Mouse (Mus musculus) intestine, embryonic 15.5 days (tissue): ENCODE measurements around the gene Prpf3. TPM values are rescaled to one million over a fixed set of nuclear protein-coding genes. Genes with fewer than 3 reads are reported as not detected.

Source experiments
- ATAC-seq: fragments of 200-750 bp; cut with Nextera tagmentation; 2 replicates; pipeline ENCODE4 v1.8.0; 2017; ENCODE audit warnings: moderate TSS enrichment, moderate library complexity
- H3K27ac ChIP-seq: fragments of 300-500 bp; sonication (generic); 2 replicates; pipeline ENCODE4 v1.5.1; 2015; ENCODE audit warnings: mild to moderate bottlenecking, inconsistent platforms
- H3K27me3 ChIP-seq: fragments of 300-500 bp; sonication (generic); replicated peaks from 2 replicates; pipeline ENCODE4 v1.6.1; 2015; ENCODE audit warnings: inconsistent platforms
- H3K36me3 ChIP-seq: fragments of 300-500 bp; sonication (generic); 2 replicates; pipeline ENCODE4 v1.6.1; 2015; ENCODE audit warnings: inconsistent platforms
- H3K4me1 ChIP-seq: fragments of 300-500 bp; sonication (generic); replicated peaks from 2 replicates; pipeline ENCODE4 v1.6.1; 2015; ENCODE audit warnings: inconsistent platforms
- H3K4me2 ChIP-seq: fragments of 300-500 bp; sonication (generic); replicated peaks from 2 replicates; pipeline ENCODE4 v1.6.1; 2015; ENCODE audit warnings: mild to moderate bottlenecking, inconsistent platforms
- H3K4me3 ChIP-seq: fragments of 300-500 bp; sonication (generic); replicated peaks from 2 replicates; pipeline ENCODE4 v1.5.1; 2015; ENCODE audit warnings: inconsistent platforms
- H3K9ac ChIP-seq: fragments of 300-500 bp; sonication (generic); 2 replicates; pipeline ENCODE4 v1.6.1; 2015; ENCODE audit warnings: inconsistent platforms
- H3K9me3 ChIP-seq: fragments of 300-500 bp; sonication (generic); 2 replicates; pipeline ENCODE4 v1.6.1; 2016; ENCODE audit warnings: inconsistent platforms
- WGBS: fragments of 180-500 bp; shearing (Covaris S2); methylation state at CpG from one replicate; pipeline ENCODE4 v1.1.7; 2015; 5-methylcytosine and 5-hydroxymethylcytosine counted together
- polyA plus RNA-seq: library from polyadenylated mRNA; unstranded; fragments of >200 nt; fragmentation: Nextera tagmentation; extraction: Ambion mirVana; gene quantifications from 2 replicates; pipeline ENCODE4 v1.2.1, GENCODE M21; 2015

Prpf3 gene
- polyA plus RNA-seq, 1 experiment from 2014 or later: 44.2 TPM

GRCm38 (mm10) chr3:95893126-95893525, 37.4 kb upstream of the Prpf3 start:
- peaks cover 21% of the 10 kb centered on the region for H3K4me1 ChIP-seq
- peak overlapping the region; percentile 53 for H3K4me2 ChIP-seq
- H3K4me3 ChIP-seq: peak overlapping the region; percentile 55
- peak; percentile 1; the same call in 1 of the 2 replicates for ATAC-seq
- H3K27ac ChIP-seq: peak overlapping the region; percentile 88
- 13% methylated on average over 7 of the region's 7 CpGs for WGBS
- H3K9me3 ChIP-seq: no peaks in the 10 kb centered on the region
- no peaks in the 10 kb centered on the region for H3K27me3 ChIP-seq
- peaks cover 4% of the 10 kb centered on the region; the same call in 1 of the 2 replicates for H3K36me3 ChIP-seq
- H3K9ac ChIP-seq: no peak overlapping the region

DNA sequence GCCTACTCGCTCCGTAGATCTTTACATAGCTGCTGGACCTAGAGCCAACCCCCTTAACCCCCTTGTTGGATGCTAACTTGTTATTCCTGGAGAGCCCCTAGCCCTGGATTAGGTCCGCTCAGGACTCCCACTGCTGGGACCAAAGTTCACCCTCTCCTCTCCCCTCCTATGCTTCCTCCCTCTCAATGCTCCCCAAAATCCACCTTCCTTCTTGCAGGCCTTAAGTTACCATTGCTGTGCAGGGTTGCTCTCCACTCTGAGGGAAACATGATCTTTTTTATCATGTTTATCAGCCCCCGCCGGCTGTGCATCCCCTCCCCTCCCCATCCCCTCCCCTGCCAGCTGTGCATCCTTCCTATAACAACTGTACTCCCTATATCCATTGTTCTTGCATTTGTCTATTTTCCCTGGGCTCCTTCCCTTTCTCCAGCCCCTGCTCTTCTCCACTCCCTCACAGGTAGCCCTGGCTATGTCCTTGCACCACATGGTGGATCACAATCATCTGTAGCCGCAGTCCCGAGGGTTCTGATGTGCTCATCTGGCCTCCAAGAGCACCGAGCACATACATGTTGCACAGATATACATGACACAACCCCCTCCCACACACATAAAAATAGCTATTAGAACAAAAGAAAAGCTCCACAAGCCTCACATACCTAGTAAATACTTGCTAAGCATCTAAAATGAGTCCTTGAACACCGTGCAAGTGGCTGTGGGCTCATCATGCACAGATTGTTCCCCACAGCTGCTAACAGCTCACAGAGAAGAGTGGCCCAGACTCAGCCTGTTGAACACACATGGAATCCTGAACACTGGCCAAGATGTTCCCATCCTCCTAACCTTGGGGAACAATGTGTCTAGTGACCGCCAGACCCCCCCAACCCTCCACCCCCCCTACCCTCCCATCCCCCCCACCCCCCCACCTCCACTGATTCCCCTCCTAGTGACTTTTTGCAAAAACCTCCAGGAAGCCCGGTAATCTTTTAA, 36.7 kb upstream of the Prpf3 start:
- no peaks in the 10 kb centered on the region for H3K9me3 ChIP-seq
- peaks cover 21% of the 10 kb centered on the region for H3K4me1 ChIP-seq
- H3K36me3 ChIP-seq: no peaks in the 10 kb centered on the region
- peak overlapping the region; percentile 56 for H3K4me2 ChIP-seq
- WGBS: 34% methylated on average over 11 of the region's 11 CpGs
- H3K27ac ChIP-seq: peak overlapping the region; percentile 88
- no peaks in the 10 kb centered on the region for H3K27me3 ChIP-seq
- no peak for ATAC-seq
- 0 out of 2 replicates have a peak overlapping the region, but pooled peaks have one; percentile 33 for H3K4me3 ChIP-seq
- H3K9ac ChIP-seq: 0 out of 2 replicates have a peak overlapping the region, but pooled peaks have one; percentile 35

DNA sequence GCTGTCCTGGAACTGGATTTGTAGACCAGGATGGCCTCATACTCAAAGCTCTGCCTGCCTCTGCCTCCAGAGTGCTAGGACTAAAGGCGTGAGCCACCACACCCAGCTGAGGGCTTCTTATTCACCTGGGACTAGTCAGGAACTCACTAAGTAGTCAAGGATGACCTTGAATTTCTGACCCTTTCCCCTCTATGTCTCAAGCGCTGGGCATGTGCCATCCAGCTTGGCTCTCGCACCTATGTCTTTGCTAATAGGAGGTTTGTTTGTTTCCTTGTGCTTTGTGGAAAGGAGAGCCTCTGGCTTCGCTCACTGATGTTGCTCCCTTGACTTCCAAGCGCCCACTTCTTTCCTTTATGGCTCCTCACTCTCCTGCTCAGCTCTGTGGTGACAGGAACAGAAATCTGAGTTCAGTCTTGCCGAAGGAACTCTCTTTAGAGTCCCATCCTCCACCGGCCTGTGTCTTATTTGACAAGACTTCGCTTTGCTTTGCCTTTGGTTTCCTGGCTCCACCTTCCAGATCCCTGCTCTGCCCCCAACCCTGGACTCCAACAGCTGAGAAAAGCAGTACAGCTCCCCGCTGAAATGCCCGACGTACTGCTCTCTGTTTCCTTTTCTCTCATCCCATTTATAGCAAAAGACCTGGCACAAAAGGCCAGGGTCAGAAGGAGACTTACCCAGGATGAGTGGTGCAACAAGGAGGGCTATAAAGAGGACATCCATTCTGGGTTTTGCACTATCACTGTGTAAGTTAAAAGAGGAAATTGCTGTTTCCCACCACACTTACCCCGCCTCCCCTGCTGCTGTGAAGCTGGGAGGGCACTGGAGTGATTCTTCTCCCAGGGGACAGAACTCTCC, 35.8 kb upstream of the Prpf3 start, which contains the start of gene BC028528:
BC028528 (minus strand) TSS at position 795 of the 855 bp plus-strand sequence.
- Histone ChIP-seq H3K9me3 (no peaks in the 10 kb centered on the region), H3K36me3 (no peaks in the 10 kb centered on the region), H3K27me3 (no peaks in the 10 kb centered on the region), H3K4me2 (peak within 1 kb of the TSS; percentile 56), H3K4me1 (peaks cover 21% of the 10 kb centered on the region), H3K9ac (peak within 1 kb of the TSS; percentile 35), H3K27ac (peak within 1 kb of the TSS; percentile 88), H3K4me3 (peak within 1 kb of the TSS; percentile 33)
- ATAC-seq: no peak
- 19% methylated on average over 12 of the region's 12 CpGs for WGBS

GRCm38 (mm10) chr3:95889664-95890063, 34.0 kb upstream of the Prpf3 start:
- Histone ChIP-seq H3K4me2 (no peak overlapping the region), H3K4me1 (peaks cover 17% of the 10 kb centered on the region), H3K36me3 (no peaks in the 10 kb centered on the region), H3K27me3 (no peaks in the 10 kb centered on the region), H3K4me3 (no peak overlapping the region), H3K9ac (no peak overlapping the region), H3K27ac (no peak overlapping the region), H3K9me3 (no peaks in the 10 kb centered on the region)
- 82% methylated on average over 3 of the region's 3 CpGs for WGBS
- ATAC-seq: no peak

- no peak overlapping the region for H3K4me2 ChIP-seq
- H3K4me3 ChIP-seq: no peak overlapping the region
- peaks cover 17% of the 10 kb centered on the region for H3K4me1 ChIP-seq
- H3K27ac ChIP-seq: no peak overlapping the region
- 63% methylated on average over 4 of the region's 4 CpGs for WGBS
- H3K27me3 ChIP-seq: no peaks in the 10 kb centered on the region
- no peaks in the 10 kb centered on the region for H3K36me3 ChIP-seq
- ATAC-seq: 0 out of 2 replicates have a peak, but pooled peaks have one; percentile 27
- no peaks in the 10 kb centered on the region for H3K9me3 ChIP-seq
- no peak overlapping the region for H3K9ac ChIP-seq
These were observed 31.9 kb upstream of the Prpf3 start for GRCm38 (mm10) chr3:95887596-95887995.

DNA sequence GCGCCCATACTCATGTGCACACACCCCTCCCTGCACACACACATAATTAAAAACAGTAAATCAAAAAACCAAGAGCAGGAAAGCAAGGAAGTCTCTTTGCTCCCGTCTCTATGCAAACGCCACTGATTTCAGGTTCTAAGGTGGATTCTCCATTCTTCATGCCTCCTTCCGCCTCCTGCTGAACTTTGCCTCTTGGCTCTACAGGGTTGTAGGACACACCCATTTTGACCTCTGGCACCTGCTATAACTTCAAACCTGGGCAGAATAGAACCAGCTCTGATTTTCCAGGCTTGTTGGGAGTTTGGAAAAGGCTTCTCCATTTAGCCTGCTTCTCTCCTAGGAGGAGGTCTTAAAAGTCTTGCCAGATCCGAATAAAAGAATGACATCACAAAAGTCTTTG, 28.7 kb upstream of the Prpf3 start:
- Histone ChIP-seq H3K4me1 (peaks cover 13% of the 10 kb centered on the region), H3K27me3 (no peaks in the 10 kb centered on the region), H3K36me3 (no peaks in the 10 kb centered on the region), H3K27ac (peak overlapping the region; percentile 66), H3K4me3 (no peak overlapping the region), H3K4me2 (peak overlapping the region; percentile 26; the same call in 1 of the 2 replicates), H3K9ac (no peak overlapping the region), H3K9me3 (no peaks in the 10 kb centered on the region)
- ATAC-seq: no peak
- 66% methylated on average over 5 of the region's 5 CpGs for WGBS

DNA sequence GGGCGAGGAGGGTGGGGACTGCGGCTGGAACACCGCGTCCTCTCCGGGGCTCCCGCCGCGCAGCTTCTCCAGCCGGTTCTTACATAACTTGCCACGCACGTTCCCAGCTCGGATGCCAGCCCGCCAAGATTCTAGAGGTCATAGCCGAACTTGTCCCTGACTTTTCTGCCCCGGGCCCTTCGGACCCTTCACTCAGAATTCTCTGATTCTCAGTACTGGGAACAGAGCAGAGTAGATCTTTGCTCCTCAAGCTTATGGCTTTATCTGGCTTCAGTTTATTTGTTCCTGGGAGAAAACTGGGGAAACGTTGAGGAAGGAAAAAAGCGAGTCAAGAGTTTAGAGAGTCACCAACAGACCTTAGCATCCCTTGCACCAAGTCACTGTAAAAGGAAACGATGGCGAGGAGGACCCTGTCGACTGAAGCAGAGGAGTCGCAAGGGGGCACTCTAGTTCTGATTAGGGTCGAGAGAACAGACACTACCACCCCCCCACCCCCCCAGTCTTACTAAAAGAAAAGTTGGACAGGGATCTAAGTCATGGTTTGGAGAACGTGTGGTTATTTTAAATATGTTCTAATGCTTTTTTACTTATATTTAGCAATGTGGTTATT, 27.2 kb upstream of the Prpf3 start:
- no peak for ATAC-seq
- Histone ChIP-seq H3K4me3 (peak overlapping the region; percentile 52), H3K9ac (peak overlapping the region; percentile 38), H3K9me3 (no peaks in the 10 kb centered on the region), H3K4me1 (peaks cover 13% of the 10 kb centered on the region), H3K27ac (peak overlapping the region; percentile 59; the same call in 1 of the 2 replicates), H3K4me2 (peak overlapping the region; percentile 99), H3K36me3 (no peaks in the 10 kb centered on the region), H3K27me3 (no peaks in the 10 kb centered on the region)
- 3% methylated on average over 24 of the region's 24 CpGs for WGBS

DNA sequence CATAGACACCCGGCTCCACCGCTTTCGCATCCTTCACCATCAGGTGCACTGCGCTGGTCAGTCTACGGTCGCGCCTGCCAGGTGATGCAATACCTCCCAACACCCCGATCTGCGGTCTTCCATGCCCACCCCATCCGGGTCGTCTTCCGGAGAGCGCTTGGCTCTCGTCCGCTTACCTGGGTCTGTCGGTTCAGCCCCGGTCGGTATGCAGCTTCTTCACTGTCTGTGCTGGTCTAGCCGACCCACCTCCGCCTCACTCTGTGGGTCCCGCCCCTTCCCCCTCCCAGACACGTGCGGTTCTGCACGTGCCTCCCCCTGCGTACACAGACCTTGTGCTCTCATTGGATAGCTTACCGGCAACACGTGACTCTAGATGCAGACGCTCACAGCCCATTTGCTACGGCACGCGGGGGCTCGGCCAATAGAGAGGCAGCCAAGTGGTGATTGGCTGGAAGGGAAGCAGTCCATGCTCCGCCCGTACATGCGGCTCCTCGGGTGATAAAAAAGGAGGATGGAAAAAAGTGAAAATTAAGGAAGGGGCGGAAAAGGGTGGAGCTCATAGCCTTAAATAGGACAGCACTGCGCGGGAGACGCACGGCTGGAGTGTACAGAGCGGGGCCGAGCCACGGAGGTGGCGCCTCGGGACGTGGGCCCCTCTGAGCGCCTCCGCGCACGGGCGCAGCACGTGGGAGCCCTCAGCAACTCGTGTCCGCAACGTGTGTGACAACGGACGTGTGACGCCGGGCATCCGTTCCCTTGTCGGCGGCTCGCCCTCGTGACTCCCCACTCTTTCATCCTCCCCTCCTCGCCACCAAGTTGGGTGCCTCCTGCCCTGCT, 26.5 kb upstream of the Prpf3 start, which contains the start of gene Ciart:
Ciart (minus strand) TSS at position 273 of the 837 bp plus-strand sequence.
- under 1% methylated on average over 66 of the region's 66 CpGs for WGBS
- Histone ChIP-seq H3K27ac (peak within 1 kb of the TSS; percentile 59; the same call in 1 of the 2 replicates), H3K9me3 (no peaks in the 10 kb centered on the region), H3K36me3 (no peaks in the 10 kb centered on the region), H3K9ac (peak within 1 kb of the TSS; percentile 49), H3K4me2 (peak within 1 kb of the TSS; percentile 99), H3K4me3 (peak within 1 kb of the TSS; percentile 52), H3K4me1 (peaks cover 13% of the 10 kb centered on the region), H3K27me3 (no peaks in the 10 kb centered on the region)
- ATAC-seq: peak; percentile 98

- no peak for ATAC-seq
- H3K27ac ChIP-seq: no peak overlapping the region
- 85% methylated on average over 4 of the region's 4 CpGs for WGBS
These were observed 23.4 kb upstream of the Prpf3 start for GRCm38 (mm10) chr3:95879063-95879462.

DNA sequence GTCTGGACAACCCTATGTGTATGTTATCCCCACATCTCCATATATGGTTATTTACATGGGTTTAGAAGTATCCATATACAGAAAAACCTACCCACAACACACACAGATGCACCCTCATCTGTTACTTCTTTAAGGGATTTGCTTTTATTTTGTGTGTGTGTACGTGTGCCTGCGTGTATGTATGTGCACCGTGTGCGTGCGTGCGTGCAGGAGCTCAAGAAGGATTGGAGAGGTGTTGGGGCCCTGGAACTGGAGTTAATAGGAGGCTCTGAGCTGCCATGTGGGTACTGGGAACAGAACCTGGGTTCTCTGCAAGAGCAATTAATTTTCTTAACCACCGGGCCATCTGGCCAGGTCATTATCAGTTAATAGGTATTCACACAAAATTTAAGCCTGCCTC, 16.4 kb upstream of the Prpf3 start:
- Histone ChIP-seq H3K27ac (no peak overlapping the region), H3K4me2 (peak overlapping the region; percentile 67), H3K27me3 (no peaks in the 10 kb centered on the region), H3K9me3 (no peaks in the 10 kb centered on the region), H3K36me3 (no peaks in the 10 kb centered on the region), H3K9ac (peak overlapping the region; percentile 70), H3K4me1 (peaks cover 11% of the 10 kb centered on the region), H3K4me3 (peak overlapping the region; percentile 64)
- WGBS: 63% methylated on average over 7 of the region's 7 CpGs
- no peak for ATAC-seq

More at GRCm38 (mm10) chr3:95879063-95879462, 23.4 kb upstream of the Prpf3 start:
- no peak overlapping the region for H3K4me3 ChIP-seq
- no peaks in the 10 kb centered on the region for H3K36me3 ChIP-seq
- no peak overlapping the region for H3K4me2 ChIP-seq
- no peaks in the 10 kb centered on the region for H3K9me3 ChIP-seq
- no peaks in the 10 kb centered on the region for H3K27me3 ChIP-seq
- H3K4me1 ChIP-seq: peaks cover 13% of the 10 kb centered on the region
- no peak overlapping the region for H3K9ac ChIP-seq

DNA sequence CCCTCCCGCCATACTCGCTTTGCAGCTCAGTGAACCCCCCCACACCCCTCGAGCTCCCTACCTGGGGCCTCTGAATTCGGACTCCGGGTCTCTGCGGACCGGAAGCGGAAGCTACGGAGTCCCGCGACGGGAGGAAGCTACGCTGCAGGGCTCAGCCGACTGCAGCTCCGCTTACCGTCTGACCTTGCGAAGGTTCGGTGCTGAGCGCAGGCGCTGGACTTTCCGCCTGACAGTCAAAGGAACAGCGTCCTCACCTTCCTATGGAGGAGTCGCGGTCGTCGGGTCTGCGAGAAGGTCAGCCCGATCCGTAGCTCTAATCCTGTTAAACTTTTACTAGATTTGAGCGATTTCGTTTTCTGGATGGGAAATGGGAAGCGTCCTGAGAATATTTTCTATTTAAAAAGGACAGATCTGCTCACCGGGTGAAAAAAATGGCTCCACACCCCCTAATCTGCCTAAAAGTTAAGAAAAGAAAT, 15.7 kb upstream of the Prpf3 start, which contains the start of gene Mrps21:
Mrps21 (minus strand) TSS at position 128 of the 476 bp plus-strand sequence.
- Histone ChIP-seq H3K27me3 (no peaks in the 10 kb centered on the region), H3K36me3 (no peaks in the 10 kb centered on the region), H3K4me2 (peak within 1 kb of the TSS; percentile 67), H3K4me1 (peaks cover 11% of the 10 kb centered on the region), H3K4me3 (peak within 1 kb of the TSS; percentile 64), H3K9ac (peak within 1 kb of the TSS; percentile 70), H3K9me3 (no peaks in the 10 kb centered on the region), H3K27ac (peak within 1 kb of the TSS; percentile 92)
- peak; percentile 98 for ATAC-seq
- WGBS: under 1% methylated on average over 33 of the region's 33 CpGs
